Mouse (Mus musculus): ENCODE results near the gene Vmn1r5.
"Not testable (repeated sequence)": the region's sequence is repeated elsewhere in the genome, so short reads cannot be mapped to it uniquely, and the experiment has no call there.

Vmn1r5 gene

GRCm38 (mm10) chr6:56969973-56970372, at the start of gene Vmn1r5:
Gene Vmn1r5 (plus strand): TSS chr6:56970273.
- no peak for DNase-seq (ENCODE audit: low spot score)

GRCm38 (mm10) chr6:56923331-56923725, 46.7 kb upstream of the Vmn1r5 start:
- no peak for DNase-seq (ENCODE audit: low spot score)

DNA sequence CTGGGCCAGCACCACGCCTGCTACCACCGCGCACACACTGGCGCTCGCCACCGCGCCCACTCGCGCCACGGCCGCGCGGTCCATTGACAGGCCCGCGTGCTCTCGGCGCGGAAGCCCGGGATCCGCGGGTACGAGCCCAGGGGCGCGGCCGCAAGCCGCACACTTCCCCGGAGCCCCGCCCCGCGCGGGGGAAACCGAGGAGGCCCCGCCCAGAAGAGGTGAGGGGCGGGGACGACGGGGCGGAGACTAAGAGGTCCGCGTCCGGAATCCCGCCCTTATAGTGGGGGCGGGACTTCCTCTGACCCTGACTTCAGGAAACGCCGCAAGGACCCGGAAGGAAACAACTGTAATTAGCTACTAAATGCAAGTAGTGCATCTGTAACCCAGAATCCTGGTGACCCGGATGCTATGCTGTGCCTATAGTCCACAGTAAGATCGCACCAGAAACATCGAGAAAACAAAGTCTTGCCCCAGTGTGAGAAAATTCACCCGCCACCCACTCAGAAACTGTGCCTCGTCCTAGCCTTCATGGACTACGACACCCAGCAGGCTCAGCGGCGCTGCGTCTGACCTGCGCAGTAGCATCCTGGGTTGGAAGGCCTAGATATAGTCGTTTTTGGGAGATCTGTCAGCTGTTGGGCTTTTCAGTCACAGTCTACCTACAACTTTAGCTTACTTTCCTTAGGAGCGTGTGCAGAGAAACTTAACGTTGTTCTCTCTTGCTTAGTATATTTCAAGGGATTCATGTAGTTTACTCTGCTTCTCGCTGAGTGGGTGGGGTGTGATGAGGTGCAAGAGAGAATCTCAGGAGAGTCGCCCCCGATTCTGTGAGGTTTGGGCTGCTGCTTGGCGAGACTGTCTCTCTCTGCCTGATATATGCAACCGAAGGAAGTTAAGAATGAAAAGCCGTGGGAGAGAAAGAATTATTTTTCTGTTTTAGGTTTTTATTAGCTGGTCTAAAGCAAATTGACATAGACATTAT, 46.1 kb upstream of the Vmn1r5 start, which contains the start of the genes Nt5c3 and Vmn1r4:
Gene Nt5c3, minus strand, starts transcription at position 207 of the 982 bp plus-strand sequence.
Gene Vmn1r4, plus strand, starts transcription at position 290 of the 982 bp plus-strand sequence.
- peak; percentile 95 for DNase-seq (ENCODE audit: low spot score)

- no peak for DNase-seq (ENCODE audit: low spot score)
These were observed 38.2 kb upstream of the Vmn1r5 start for GRCm38 (mm10) chr6:56931648-56932415.

GRCm38 (mm10) chr6:56932464-56932863, 37.6 kb upstream of the Vmn1r5 start:
- peak; percentile 15 for DNase-seq (ENCODE audit: low spot score)

GRCm38 (mm10) chr6:56934366-56934765, 35.7 kb upstream of the Vmn1r5 start:
- DNase-seq (ENCODE audit: low spot score), result no peak

DNA sequence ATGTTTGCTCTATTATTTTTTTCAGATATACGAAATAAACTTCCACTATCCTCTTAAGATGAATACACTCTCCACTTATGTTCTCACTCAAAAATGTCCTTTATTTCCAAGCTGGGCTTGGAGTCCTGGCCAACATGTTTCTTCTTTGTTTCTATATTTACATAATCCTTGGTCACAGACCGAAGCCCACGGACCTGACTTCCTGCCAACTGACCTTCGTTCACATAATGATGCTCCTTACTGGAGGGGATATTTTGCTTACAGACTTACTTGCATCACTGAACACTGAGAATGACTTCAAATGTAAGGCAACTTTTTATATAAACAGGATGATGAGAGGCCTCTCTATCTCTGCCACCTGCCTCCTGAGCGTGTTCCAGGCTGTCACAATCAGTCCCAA, 13.6 kb upstream of the Vmn1r5 start:
- DNase-seq (ENCODE audit: low spot score), result no peak

- DNase-seq (ENCODE audit: low spot score), result no peak
These were observed 26.9 kb downstream of the Vmn1r5 start, which contains the start of gene Vmn1r6 for GRCm38 (mm10) chr6:56996943-56997342. Gene Vmn1r6 (plus strand): TSS chr6:56997243.

DNA sequence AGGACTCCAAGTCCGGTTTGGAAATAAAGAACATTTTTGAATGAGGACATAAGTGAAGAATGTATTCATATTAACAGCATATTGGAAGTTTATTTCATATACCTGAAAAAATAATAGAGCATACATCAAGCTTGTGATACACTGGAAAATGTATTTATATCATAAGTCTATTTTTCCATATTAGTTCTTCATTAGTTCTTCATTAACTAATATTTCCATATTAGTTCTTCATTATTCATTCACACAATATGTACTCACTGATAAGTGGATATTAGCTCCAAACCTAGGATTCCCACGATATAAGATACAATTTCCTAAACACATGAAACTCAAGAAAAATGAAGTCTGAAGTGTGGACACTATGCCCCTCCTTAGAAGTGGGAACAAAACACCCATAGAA, 55.2 kb downstream of the Vmn1r5 start, which contains the start of gene Vmn1r7:
Gene Vmn1r7, minus strand, starts transcription at position 101 of the 400 bp plus-strand sequence.
- DNase-seq (ENCODE audit: low spot score), result not testable (repeated sequence)

- no peak for DNase-seq (ENCODE audit: low spot score)
These were observed 61.9 kb downstream of the Vmn1r5 start, which contains the start of gene Vmn1r8 for GRCm38 (mm10) chr6:57031984-57032383. Gene Vmn1r8 (plus strand): TSS chr6:57032284.

DNA sequence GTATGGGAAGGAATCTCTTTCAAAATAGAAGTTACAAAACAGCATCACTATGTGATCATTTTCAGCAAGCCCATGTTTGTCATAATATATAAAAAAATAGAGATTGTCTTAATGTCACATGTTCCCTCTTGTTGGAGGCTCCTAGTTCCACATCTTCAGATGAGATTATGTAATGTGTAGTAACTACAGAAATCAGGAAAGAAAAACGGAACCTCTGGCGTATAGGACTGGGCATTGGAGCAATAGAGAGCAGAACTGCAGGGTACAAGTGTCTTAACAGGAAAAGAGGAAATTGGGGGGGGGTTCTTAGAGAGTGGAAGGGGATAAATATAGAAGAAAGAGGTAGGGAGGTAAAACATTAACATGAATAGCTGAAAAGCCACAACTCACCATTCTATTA, 64.6 kb downstream of the Vmn1r5 start:
- no peak for DNase-seq (ENCODE audit: low spot score)

Data from MN1 (cell line).